Mouse (Mus musculus) lung, embryonic 14.5 days (tissue): ENCODE results near the gene Taar7f. TPM values are rescaled to one million over a fixed set of nuclear protein-coding genes. Genes with fewer than 3 reads are reported as not detected.
"Not testable (repeated sequence)": the region's sequence is repeated elsewhere in the genome, so short reads cannot be mapped to it uniquely, and the experiment has no call there.

Experiments
- ATAC-seq: fragments of 200-750 bp; cut with Nextera tagmentation; 2 replicates; pipeline ENCODE4 v1.8.0; 2017; ENCODE audit warnings: mild to moderate bottlenecking, moderate TSS enrichment, moderate library complexity; ENCODE audit not compliant: insufficient read depth
- DNase-seq: peaks from one replicate; pipeline ENCODE4 v3.0.0-alpha.2; 2015
- H3K27ac ChIP-seq: fragments of 300-500 bp; sonication (generic); 2 replicates; pipeline ENCODE4 v1.5.1; 2014; ENCODE audit warnings: low read depth, mild to moderate bottlenecking, moderate library complexity
- H3K27me3 ChIP-seq: fragments of 300-500 bp; sonication (generic); 2 replicates; pipeline ENCODE4 v1.6.1; 2014; ENCODE audit warnings: low read length, control low read depth; ENCODE audit not compliant: insufficient read depth
- H3K36me3 ChIP-seq: fragments of 300-500 bp; sonication (generic); 2 replicates; pipeline ENCODE4 v1.6.1; 2014; ENCODE audit warnings: control low read depth; ENCODE audit not compliant: insufficient read depth
- H3K4me1 ChIP-seq: fragments of 300-500 bp; sonication (generic); 2 replicates; pipeline ENCODE4 v1.6.1; 2014; ENCODE audit warnings: antibody characterized with exemption, control low read depth; ENCODE audit not compliant: insufficient read depth
- H3K4me2 ChIP-seq: fragments of 300-500 bp; sonication (generic); 2 replicates; pipeline ENCODE4 v1.6.1; 2014; ENCODE audit warnings: mild to moderate bottlenecking
- H3K4me3 ChIP-seq: fragments of 300-500 bp; sonication (generic); 2 replicates; pipeline ENCODE4 v1.5.1; 2014; ENCODE audit warnings: low read depth, low read length
- H3K9ac ChIP-seq: fragments of 300-500 bp; sonication (generic); 2 replicates; pipeline ENCODE4 v1.6.1; 2014
- H3K9me3 ChIP-seq: fragments of 300-500 bp; sonication (generic); 2 replicates; pipeline ENCODE4 v1.6.1; 2016; ENCODE audit warnings: low read depth, low read length, control low read depth
- CTCF ChIP-seq: IDR thresholded peaks from 2 replicates; pipeline ENCODE4 v1.5.1; 2016; ENCODE audit warnings: antibody characterized with exemption, low read depth
- WGBS: fragments of 180-500 bp; shearing (Covaris S2); extraction: QIAGEN DNeasy Blood & Tissue Kit; methylation state at CpG from one replicate; pipeline ENCODE4 v1.1.7; 2014; 5-methylcytosine and 5-hydroxymethylcytosine counted together
- polyA plus RNA-seq: library from polyadenylated mRNA; unstranded; fragments of >200 nt; fragmentation: Nextera tagmentation; extraction: Ambion mirVana; gene quantifications from 2 replicates; pipeline ENCODE4 v1.2.1, GENCODE M21; 2014

Taar7f gene
- polyA plus RNA-seq, 1 experiment from 2014 or later: not detected

DNA sequence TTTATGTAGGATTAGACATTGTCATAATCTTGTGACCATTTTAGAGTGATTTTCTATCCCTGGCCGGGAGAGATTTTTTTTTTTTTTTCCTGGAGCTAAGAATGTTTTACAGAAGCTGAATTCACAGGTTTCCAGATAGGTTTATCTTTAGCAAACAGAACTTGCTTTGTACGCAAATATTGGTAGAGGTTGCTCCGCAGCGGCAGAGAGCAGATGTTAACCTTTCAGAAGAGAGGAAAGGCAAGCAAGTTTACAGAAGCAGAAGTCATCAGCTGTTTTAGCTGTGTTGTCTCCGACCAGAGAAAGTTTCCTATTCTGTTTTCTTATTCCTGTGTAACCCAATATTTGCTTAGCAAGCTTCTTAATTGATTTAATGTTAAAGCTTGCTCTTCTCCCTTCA, 37.2 kb downstream of the Taar7f start:
- ATAC-seq (no peak), DNase-seq (peak; percentile 28)
- H3K4me1 ChIP-seq: no peaks in the 10 kb centered on the region
- H3K4me2 ChIP-seq: no peak overlapping the region
- TF ChIP-seq CTCF: no peak
- H3K9me3 ChIP-seq: no peaks in the 10 kb centered on the region
- H3K4me3 ChIP-seq: no peak overlapping the region
- H3K36me3 ChIP-seq: no peaks in the 10 kb centered on the region
- H3K27me3 ChIP-seq: no peaks in the 10 kb centered on the region
- no peak overlapping the region for H3K27ac ChIP-seq
- H3K9ac ChIP-seq: no peak overlapping the region
- WGBS: 56% methylated on average over 5 of the region's 5 CpGs

DNA sequence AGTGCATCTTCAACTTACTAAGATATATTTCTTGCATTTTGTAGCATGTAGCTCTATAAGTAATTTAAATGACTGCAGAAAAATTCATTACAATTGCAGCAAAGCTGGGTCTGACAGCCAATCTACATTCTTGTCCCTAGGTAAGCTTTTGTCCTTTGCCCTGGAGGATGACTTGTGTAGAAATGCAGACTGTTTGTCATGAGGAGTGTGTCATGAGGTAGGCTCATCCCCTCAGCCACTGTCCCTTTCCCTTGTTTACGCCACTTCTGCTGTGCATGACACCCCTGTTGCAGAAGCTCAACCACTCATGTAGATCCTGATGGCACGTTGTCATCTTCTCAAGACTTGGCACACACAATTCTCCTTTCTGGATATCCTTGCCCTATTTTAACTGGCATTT, 37.9 kb downstream of the Taar7f start:
- H3K4me3 ChIP-seq: no peak overlapping the region
- DNase-seq: no peak
- H3K4me2 ChIP-seq: no peak overlapping the region
- WGBS: 83% methylated on average over 2 of the region's 2 CpGs
- no peaks in the 10 kb centered on the region for H3K4me1 ChIP-seq
- no peak overlapping the region for H3K9ac ChIP-seq
- no peak for TF ChIP-seq CTCF
- no peak overlapping the region for H3K27ac ChIP-seq
- H3K36me3 ChIP-seq: no peaks in the 10 kb centered on the region
- no peak for ATAC-seq
- H3K27me3 ChIP-seq: no peaks in the 10 kb centered on the region
- no peaks in the 10 kb centered on the region for H3K9me3 ChIP-seq

DNA sequence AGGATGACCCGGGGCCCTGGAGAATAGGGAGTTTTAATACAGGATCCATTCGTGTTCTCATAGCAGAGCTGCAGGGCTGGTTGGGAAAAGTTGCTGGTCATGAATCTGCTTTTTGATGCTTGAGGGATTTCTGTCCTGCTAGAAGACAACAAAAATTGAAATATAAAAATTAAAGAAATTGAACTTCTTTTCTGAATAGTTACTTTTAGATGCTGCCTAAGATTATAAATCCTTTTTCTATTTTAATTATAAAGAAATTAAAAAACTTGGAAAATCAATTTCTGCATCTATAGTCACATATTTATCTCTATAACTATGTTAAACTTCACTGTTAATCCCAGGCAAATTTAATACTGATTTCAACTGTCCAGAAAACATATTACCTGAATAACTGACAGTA, 42.9 kb downstream of the Taar7f start, which contains the start of gene Taar8b:
Gene Taar8b, minus strand, starts transcription at position 101 of the 400 bp plus-strand sequence.
- DNase-seq (no peak), ATAC-seq (no peak)
- Histone ChIP-seq H3K4me2 (no peak within 1 kb of the TSS), H3K27me3 (no peaks in the 10 kb centered on the region), H3K4me1 (no peaks in the 10 kb centered on the region), H3K9ac (no peak within 1 kb of the TSS), H3K4me3 (no peak within 1 kb of the TSS), H3K27ac (no peak within 1 kb of the TSS), H3K9me3 (no peaks in the 10 kb centered on the region), H3K36me3 (no peaks in the 10 kb centered on the region)
- WGBS: 62% methylated on average over 2 of the region's 2 CpGs
- TF ChIP-seq CTCF: no peak

DNA sequence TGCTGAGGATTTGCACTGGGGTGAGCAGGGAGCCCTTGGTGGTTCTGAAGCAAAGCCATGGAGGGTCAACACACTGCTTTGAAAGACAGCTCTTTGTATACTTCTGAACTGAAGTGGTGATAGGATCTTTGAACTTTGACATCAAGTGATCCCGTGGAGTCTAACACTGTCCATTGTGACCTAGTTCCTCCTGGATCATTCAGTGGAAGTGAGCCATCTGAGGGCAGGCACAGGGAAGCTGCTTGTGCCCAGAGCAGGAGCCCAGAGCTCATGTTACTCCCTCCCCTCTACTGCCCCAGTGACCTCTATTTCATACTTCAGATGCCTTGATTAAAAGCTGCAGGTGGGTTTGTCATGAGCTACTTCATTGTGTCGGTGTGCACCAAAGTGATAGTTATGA, 47.7 kb downstream of the Taar7f start:
- H3K36me3 ChIP-seq, DNase-seq, H3K27ac ChIP-seq, H3K27me3 ChIP-seq, H3K9me3 ChIP-seq, H3K4me2 ChIP-seq, H3K4me1 ChIP-seq, ATAC-seq, H3K4me3 ChIP-seq, H3K9ac ChIP-seq: not testable (repeated sequence)
- 21% methylated on average over 2 of the region's 2 CpGs for WGBS

Other genes starting within 250 kb of the Taar7f start
- gene Vnn3, start 198.0 kb upstream of the Taar7f start, polyA plus RNA-seq: not detected in 2 replicates
- gene Vnn1, start 154.8 kb upstream of the Taar7f start, polyA plus RNA-seq: 1.7 and 1.8 TPM in 2 replicates
- not detected in 2 replicates for gene Taar1, start 129.2 kb upstream of the Taar7f start, polyA plus RNA-seq
- not detected in 2 replicates for gene Taar2, start 110.9 kb upstream of the Taar7f start, polyA plus RNA-seq
- not detected in 2 replicates for gene Taar3, start 100.0 kb upstream of the Taar7f start, polyA plus RNA-seq
- not detected in 2 replicates for gene Taar4, start 89.0 kb upstream of the Taar7f start, polyA plus RNA-seq
- gene Taar5, start 78.8 kb upstream of the Taar7f start, polyA plus RNA-seq: not detected in 2 replicates
- gene Taar6, start 63.9 kb upstream of the Taar7f start, polyA plus RNA-seq: not detected in 2 replicates
- gene Taar7a, start 56.0 kb upstream of the Taar7f start, polyA plus RNA-seq: not detected in 2 replicates
- not detected in 2 replicates for gene Taar7b, start 49.6 kb upstream of the Taar7f start, polyA plus RNA-seq
- not detected in 2 replicates for gene Taar7d, start 22.3 kb upstream of the Taar7f start, polyA plus RNA-seq
- gene Taar7e, start 11.9 kb upstream of the Taar7f start, polyA plus RNA-seq: not detected in 2 replicates
- gene Taar8a, start 27.0 kb downstream of the Taar7f start, polyA plus RNA-seq: not detected in 2 replicates
- gene Taar8b, start 42.8 kb downstream of the Taar7f start, polyA plus RNA-seq: not detected in 2 replicates
- gene Taar8c, start 52.4 kb downstream of the Taar7f start, polyA plus RNA-seq: not detected in 2 replicates
- gene Taar9, start 60.0 kb downstream of the Taar7f start, polyA plus RNA-seq: not detected in 2 replicates
- 76.1 and 77.8 TPM in 2 replicates for gene Stx7, start 99.8 kb downstream of the Taar7f start, polyA plus RNA-seq
- gene Moxd1, start 174.0 kb downstream of the Taar7f start, polyA plus RNA-seq: 4.9 and 5.1 TPM in 2 replicates